Mouse (Mus musculus): ENCODE results near the gene 1110017D15Rik. TPM values are rescaled to one million over a fixed set of nuclear protein-coding genes. Genes with fewer than 3 reads are reported as not detected.

1110017D15Rik gene
- total RNA-seq, 2 experiments from 2014 or later, result 11.6 to 12.8 TPM

Other genes with a start within 250 kb of the 1110017D15Rik start
- 10 to 100 TPM; 77.8 to 78.2 TPM for gene Ubap2, start 242.2 kb downstream of the 1110017D15Rik start, total RNA-seq (2021)
- 10 to 100 TPM; 56.7 to 57.5 TPM for gene Dcaf12, start 202.4 kb downstream of the 1110017D15Rik start, total RNA-seq (2021)
- 10 to 100 TPM; 33.5 to 43.3 TPM for gene Ubap1, start 168.3 kb downstream of the 1110017D15Rik start, total RNA-seq (2021)
- gene Kif24, start 52.4 kb downstream of the 1110017D15Rik start, total RNA-seq (2021), result 1 to 10 TPM; 2.9 to 4.3 TPM
- 10 to 100 TPM; 61.4 to 62.0 TPM for gene Nudt2, start 52.2 kb downstream of the 1110017D15Rik start, total RNA-seq (2021)
- 10 to 100 TPM; 16.9 to 20.6 TPM for gene AI464131, start 14.3 kb downstream of the 1110017D15Rik start, total RNA-seq (2021)
- gene Fam219a, start 52.2 kb upstream of the 1110017D15Rik start, total RNA-seq (2021), result 100 to 1,000 TPM; 146 to 159 TPM
- gene Dnaic1, start 52.4 kb upstream of the 1110017D15Rik start, total RNA-seq (2021), result 1 to 10 TPM; 2.1 to 3.7 TPM
- 10 to 100 TPM; 70.3 to 78.4 TPM for gene Enho, start 123.0 kb upstream of the 1110017D15Rik start, total RNA-seq (2021)
- 10 to 100 TPM; 60.5 to 61.7 TPM for gene Cntfr, start 179.8 kb upstream of the 1110017D15Rik start, total RNA-seq (2021)
- gene Il11ra1, start 182.7 kb upstream of the 1110017D15Rik start, total RNA-seq (2021), result 10 to 100 TPM; 17.8 to 20.7 TPM
- 10 to 100 TPM; 32.2 to 34.5 TPM for gene Rpp25l, start 196.2 kb upstream of the 1110017D15Rik start, total RNA-seq (2021)
- 100 to 1,000 TPM; 161 to 166 TPM for gene Dctn3, start 205.8 kb upstream of the 1110017D15Rik start, total RNA-seq (2021)
- under 1 TPM; 0.22 to 0.26 TPM for gene Arid3c, start 213.8 kb upstream of the 1110017D15Rik start, total RNA-seq (2021)
- gene Galt, start 237.9 kb upstream of the 1110017D15Rik start, total RNA-seq (2021), result 10 to 100 TPM; 52.7 to 54.4 TPM
- 10 to 100 TPM; 45.7 to 49.7 TPM for gene Sigmar1, start 238.8 kb upstream of the 1110017D15Rik start, total RNA-seq (2021)

All from left cerebral cortex, postnatal 4 days (tissue).